Mouse (Mus musculus) erythroblast, embryonic 14.5 days (primary cell): Measurements from ENCODE around the gene Tubal3.

Experiments
- GATA1 ChIP-seq: IDR thresholded peaks from 2 replicates; pipeline ENCODE4 v1.6.1; 2012; ENCODE audit warnings: low read length, inconsistent platforms, mixed read lengths
- TAL1 ChIP-seq: IDR thresholded peaks from 3 replicates; pipeline ENCODE4 v1.6.1; 2012; ENCODE audit warnings: low read length, inconsistent platforms, mixed read lengths

- no peak for TF ChIP-seq TAL1
- TF ChIP-seq GATA1 = no peak
Observed at GRCm38 (mm10) chr13:3886663-3887062, 31.4 kb upstream of the Tubal3 start.
